Mouse (Mus musculus) ZHBTc4 (cell line): ENCODE results near the gene Shbg.

Source experiments
- DNase-seq: peaks from one replicate; pipeline ENCODE4 v3.0.0-alpha.2; 2011; ENCODE audit warnings: low read depth, low spot score

Gene Shbg

DNA sequence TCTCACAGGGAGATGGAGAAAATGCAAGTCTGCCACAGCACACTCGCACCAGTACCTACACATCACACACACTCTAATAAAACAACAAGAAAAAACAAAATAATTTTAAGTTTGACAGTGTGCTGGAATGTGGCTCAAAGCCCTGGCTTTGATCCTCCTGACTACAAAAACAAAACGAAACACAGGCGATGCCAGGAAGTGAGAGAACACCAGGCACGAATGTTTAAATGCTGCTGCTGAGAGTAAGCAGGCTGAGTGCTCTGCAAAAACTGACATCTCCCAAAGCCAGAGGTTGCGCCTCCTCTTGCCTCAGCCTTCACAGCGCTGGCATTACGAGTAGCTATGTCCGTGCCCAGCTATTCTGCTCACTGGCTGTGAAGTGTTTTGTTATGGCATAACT is 52.6 kb downstream of the Shbg start:
- DNase-seq = no peak
